Mouse (Mus musculus): Measurements from ENCODE around the gene Anpep. TPM values are rescaled to one million over a fixed set of nuclear protein-coding genes. Genes with fewer than 3 reads are reported as not detected.
A peak's percentile ranks its signal among the peaks of the same experiment; 100 is the strongest.

Gene Anpep
- polyA plus RNA-seq, 1 experiment: 80.7 TPM

- H3K4me3 ChIP-seq (replicated peaks; ENCODE audit: extremely low read depth, low read depth, low read length): no peak overlapping the region
- peaks cover 3% of the 10 kb centered on the region; the same call in 1 of the 2 replicates for H3K4me1 ChIP-seq (ENCODE audit: control insufficient read depth, insufficient read depth, low read length)
- no peak for TF ChIP-seq POLR2A (IDR thresholded peaks at IDR 0.05; ENCODE audit: borderline replicate concordance, extremely low read depth, low read depth, low read length)
- TF ChIP-seq CTCF (IDR thresholded peaks at IDR 0.05; ENCODE audit: insufficient read depth, low read length): no peak
- 76% methylated on average over 15 of the region's 15 CpGs for WGBS
- peak; percentile 16 for DNase-seq
These were observed 29.8 kb upstream of the Anpep start for GRCm38 (mm10) chr7:79890436-79891221.

- no peak for DNase-seq
- Histone ChIP-seq H3K4me3 (replicated peaks; ENCODE audit: extremely low read depth, low read depth, low read length) (no peak overlapping the region), H3K4me1 (ENCODE audit: control insufficient read depth, insufficient read depth, low read length) (peaks cover 3% of the 10 kb centered on the region; the same call in 1 of the 2 replicates)
- TF ChIP-seq POLR2A (IDR thresholded peaks at IDR 0.05; ENCODE audit: borderline replicate concordance, extremely low read depth, low read depth, low read length): no peak
- whole genome bisulfite sequencing: 86% methylated on average over 9 of the region's 9 CpGs
These were observed 27.7 kb upstream of the Anpep start for GRCm38 (mm10) chr7:79888603-79889002.

- DNase-seq: no peak
- Histone ChIP-seq H3K4me3 (replicated peaks; ENCODE audit: extremely low read depth, low read depth, low read length) (no peak overlapping the region), H3K4me1 (ENCODE audit: control insufficient read depth, insufficient read depth, low read length) (peaks cover under 1% of the 10 kb centered on the region; the same call in 1 of the 2 replicates)
- TF ChIP-seq CTCF (IDR thresholded peaks at IDR 0.05; ENCODE audit: insufficient read depth, low read length) (no peak), POLR2A (IDR thresholded peaks at IDR 0.05; ENCODE audit: borderline replicate concordance, extremely low read depth, low read depth, low read length) (no peak)
- 72% methylated on average over 7 of the region's 7 CpGs for WGBS
These were observed 22.9 kb upstream of the Anpep start for GRCm38 (mm10) chr7:79883613-79884334.

GRCm38 (mm10) chr7:79881901-79882300 lies 21.0 kb upstream of the Anpep start:
- WGBS: 80% methylated on average over 6 of the region's 6 CpGs
- Histone ChIP-seq H3K4me3 (replicated peaks; ENCODE audit: extremely low read depth, low read depth, low read length) (no peak overlapping the region), H3K4me1 (ENCODE audit: control insufficient read depth, insufficient read depth, low read length) (no peaks in the 10 kb centered on the region; the same call in 1 of the 2 replicates)
- no peak for DNase-seq
- TF ChIP-seq CTCF (IDR thresholded peaks at IDR 0.05; ENCODE audit: insufficient read depth, low read length) (no peak), POLR2A (IDR thresholded peaks at IDR 0.05; ENCODE audit: borderline replicate concordance, extremely low read depth, low read depth, low read length) (no peak)

GRCm38 (mm10) chr7:79880998-79881397 lies 20.1 kb upstream of the Anpep start:
- 46% methylated on average over 3 of the region's 3 CpGs for WGBS
- Histone ChIP-seq H3K4me1 (ENCODE audit: control insufficient read depth, insufficient read depth, low read length) (no peaks in the 10 kb centered on the region), H3K4me3 (replicated peaks; ENCODE audit: extremely low read depth, low read depth, low read length) (no peak overlapping the region)
- DNase-seq: no peak
- no peak for TF ChIP-seq POLR2A (IDR thresholded peaks at IDR 0.05; ENCODE audit: borderline replicate concordance, extremely low read depth, low read depth, low read length)
- no peak for TF ChIP-seq CTCF (IDR thresholded peaks at IDR 0.05; ENCODE audit: insufficient read depth, low read length)

- no peak for DNase-seq
- Histone ChIP-seq H3K4me1 (ENCODE audit: control insufficient read depth, insufficient read depth, low read length) (no peaks in the 10 kb centered on the region), H3K4me3 (replicated peaks; ENCODE audit: extremely low read depth, low read depth, low read length) (no peak overlapping the region)
- 90% methylated on average over 6 of the region's 6 CpGs for WGBS
- TF ChIP-seq POLR2A (IDR thresholded peaks at IDR 0.05; ENCODE audit: borderline replicate concordance, extremely low read depth, low read depth, low read length) (no peak), CTCF (IDR thresholded peaks at IDR 0.05; ENCODE audit: insufficient read depth, low read length) (no peak)
These were observed 19.2 kb upstream of the Anpep start for GRCm38 (mm10) chr7:79880033-79880432.

GRCm38 (mm10) chr7:79878455-79879025 lies 17.7 kb upstream of the Anpep start:
- H3K4me1 ChIP-seq (ENCODE audit: control insufficient read depth, insufficient read depth, low read length): no peaks in the 10 kb centered on the region
- 77% methylated on average over 2 of the region's 2 CpGs for WGBS
- H3K4me3 ChIP-seq (replicated peaks; ENCODE audit: extremely low read depth, low read depth, low read length): no peak overlapping the region
- no peak for TF ChIP-seq CTCF (IDR thresholded peaks at IDR 0.05; ENCODE audit: insufficient read depth, low read length)
- no peak for TF ChIP-seq POLR2A (IDR thresholded peaks at IDR 0.05; ENCODE audit: borderline replicate concordance, extremely low read depth, low read depth, low read length)
- DNase-seq: no peak

- no peak overlapping the region for H3K4me3 ChIP-seq (replicated peaks; ENCODE audit: extremely low read depth, low read depth, low read length)
- H3K4me1 ChIP-seq (ENCODE audit: control insufficient read depth, insufficient read depth, low read length): no peaks in the 10 kb centered on the region
- DNase-seq: no peak
- no peak for TF ChIP-seq CTCF (IDR thresholded peaks at IDR 0.05; ENCODE audit: insufficient read depth, low read length)
- TF ChIP-seq POLR2A (IDR thresholded peaks at IDR 0.05; ENCODE audit: borderline replicate concordance, extremely low read depth, low read depth, low read length): no peak
- WGBS: 79% methylated on average over 6 of the region's 6 CpGs
These were observed 12.5 kb upstream of the Anpep start for GRCm38 (mm10) chr7:79873407-79873806.

- DNase-seq: no peak
- 86% methylated on average over 6 of the region's 6 CpGs for WGBS
- H3K4me3 ChIP-seq (replicated peaks; ENCODE audit: extremely low read depth, low read depth, low read length): no peak overlapping the region
- TF ChIP-seq POLR2A (IDR thresholded peaks at IDR 0.05; ENCODE audit: borderline replicate concordance, extremely low read depth, low read depth, low read length) (no peak), CTCF (IDR thresholded peaks at IDR 0.05; ENCODE audit: insufficient read depth, low read length) (no peak)
- no peaks in the 10 kb centered on the region for H3K4me1 ChIP-seq (ENCODE audit: control insufficient read depth, insufficient read depth, low read length)
These were observed 11.0 kb upstream of the Anpep start for GRCm38 (mm10) chr7:79871797-79872345.

All from lung, adult 2 months (tissue).